ENCODE assay signal across 10 mouse cellular contexts in genomic region chr5:129740976-129741375, GRCm38 (mm10). TPM values are rescaled to one million over a fixed set of nuclear protein-coding genes. Genes with fewer than 3 reads are reported as not detected.
DNase-seq lines count a peak whose midpoint lies in the region; ATAC-seq and TF ChIP-seq lines count a peak whose summit lies in the region.
"Had no signal": no experiment of that assay in that cellular context is flagged by ENCODE, and none has a peak within 500 bp of the region (broad histone marks: within the 10 kb centered on the region; RNA-seq: fewer than 3 reads in every experiment).

No protein-coding gene starts in this region.

- H3K27me3 ChIP-seq in hindbrain, embryonic 11.5 days (ENCODE audit: control insufficient read depth, insufficient read depth, low read length), result no peaks in the 10 kb centered on the region
- H3K27me3 ChIP-seq in hindbrain, embryonic 13.5 days, result no peaks in the 10 kb centered on the region
- no peaks in the 10 kb centered on the region for H3K27me3 ChIP-seq in testis, adult 2 months (ENCODE audit: control insufficient read depth, insufficient read depth, low read length)
- H3K27me3 ChIP-seq: neural tube, embryonic 13.5 days had no signal

- no peaks in the 10 kb centered on the region for H3K4me1 ChIP-seq in hindbrain, embryonic 11.5 days (replicated peaks; ENCODE audit: control insufficient read depth, insufficient read depth, low read length)
- H3K4me1 ChIP-seq in hindbrain, embryonic 13.5 days (replicated peaks), result no peaks in the 10 kb centered on the region
- no peaks in the 10 kb centered on the region for H3K4me1 ChIP-seq in testis, adult 2 months (ENCODE audit: control insufficient read depth, insufficient read depth, low read length)
- H3K4me1 ChIP-seq: neural tube, embryonic 13.5 days had no signal

- H3K4me3 ChIP-seq in hindbrain, embryonic 11.5 days (ENCODE audit: low read depth, low read length), result no peak overlapping the region
- H3K4me3 ChIP-seq in hindbrain, embryonic 13.5 days, result no peak overlapping the region
- H3K4me3 ChIP-seq in testis, adult 2 months (ENCODE audit: control insufficient read depth, low read depth, low read length), result no peak overlapping the region
- H3K4me3 ChIP-seq: neural tube, embryonic 13.5 days had no signal

- ATAC-seq in hindbrain, embryonic 11.5 days (ENCODE audit: low FRiP score), result no peak
- ATAC-seq in hindbrain, embryonic 13.5 days (ENCODE audit: low FRiP score), result no peak
- ATAC-seq in megakaryocyte progenitor cell, adult 5-6 weeks (replicated peaks; ENCODE audit: poor library complexity), result peak; percentile 83

- intact Hi-C loops in left cerebral cortex, postnatal 36 days (cut with DNase I), result no loop called here

- H3K4me2 ChIP-seq in hindbrain, embryonic 11.5 days (replicated peaks; ENCODE audit: low read depth, low read length), result no peak overlapping the region
- H3K4me2 ChIP-seq in hindbrain, embryonic 13.5 days, result no peak overlapping the region
- H3K4me2 ChIP-seq: neural tube, embryonic 13.5 days had no signal

- WGBS in hindbrain, embryonic 11.5 days, result 100% methylated on average over 1 of the region's 1 CpGs
- 94% methylated on average over 1 of the region's 1 CpGs for WGBS in hindbrain, embryonic 13.5 days

- 0 out of 2 replicates have a peak, but pooled peaks have one; percentile 7 for TF ChIP-seq CTCF in testis, adult 2 months (IDR thresholded peaks at IDR 0.05; ENCODE audit: control insufficient read depth, insufficient read depth, insufficient replicate concordance, low read depth, low read length)
- peak; percentile 49; the same call in 1 of the 2 replicates for TF ChIP-seq CTCF in brain, embryonic 14.5 days (IDR thresholded peaks at IDR 0.05; ENCODE audit: borderline replicate concordance, extremely low read depth, insufficient read depth, insufficient read length)

- peak; percentile 58 for DNase-seq in hindbrain, embryonic 11.5 days (ENCODE audit: low spot score)
- DNase-seq in testis, postnatal 14 days (ENCODE audit: low spot score), result no peak
- DNase-seq in brain, embryonic 14.5 days (ENCODE audit: low read depth), result peak; percentile 51
- DNase-seq in ovary, postnatal 36 days (ENCODE audit: low spot score), result no peak
- DNase-seq in left cerebral cortex, postnatal 36 days (ENCODE audit: low spot score in 2 of 2), result no peak

- no peaks in the 10 kb centered on the region for H3K9me3 ChIP-seq in hindbrain, embryonic 11.5 days (ENCODE audit: control insufficient read depth, low read length)
- no peaks in the 10 kb centered on the region for H3K9me3 ChIP-seq in hindbrain, embryonic 13.5 days
- H3K9me3 ChIP-seq: neural tube, embryonic 13.5 days had no signal

- no peaks in the 10 kb centered on the region for H3K36me3 ChIP-seq in hindbrain, embryonic 11.5 days (ENCODE audit: control insufficient read depth, insufficient read depth, low read length)
- H3K36me3 ChIP-seq in hindbrain, embryonic 13.5 days, result peaks cover 46% of the 10 kb centered on the region
- no peaks in the 10 kb centered on the region for H3K36me3 ChIP-seq in testis, adult 2 months (ENCODE audit: control insufficient read depth, insufficient read depth, low read length)

- H3K27ac ChIP-seq in hindbrain, embryonic 11.5 days (ENCODE audit: low read depth, low read length), result no peak overlapping the region
- no peak overlapping the region for H3K27ac ChIP-seq in hindbrain, embryonic 13.5 days
- no peak overlapping the region for H3K27ac ChIP-seq in testis, adult 2 months (ENCODE audit: control insufficient read depth, insufficient read depth, low read depth, low read length)
- H3K27ac ChIP-seq: neural tube, embryonic 13.5 days had no signal

- no peak overlapping the region for H3K9ac ChIP-seq in hindbrain, embryonic 11.5 days (ENCODE audit: low read depth, low read length)
- H3K9ac ChIP-seq in hindbrain, embryonic 13.5 days, result no peak overlapping the region
- H3K9ac ChIP-seq: neural tube, embryonic 13.5 days had no signal

- no peak for TF ChIP-seq POLR2A in testis, adult 2 months (IDR thresholded peaks at IDR 0.05; ENCODE audit: control insufficient read depth, low read depth, low read length)
- no peak for TF ChIP-seq POLR2A in brain, embryonic 14.5 days (IDR thresholded peaks at IDR 0.05; ENCODE audit: borderline replicate concordance, extremely low read depth, insufficient read depth, insufficient read length, poor library complexity, severe bottlenecking)

RNA-seq across cellular contexts. Expression of gene Nipsnap2, which starts 16.1 kb away (rescaled TPM):
- 82.1 and 85.7 TPM in 2 replicates for polyA plus RNA-seq in hindbrain, embryonic 11.5 days (2014; fragmentation: Nextera tagmentation; extraction: Ambion mirVana)
- 89.1 and 95.3 TPM in 2 replicates for polyA plus RNA-seq in hindbrain, embryonic 13.5 days (2015; fragmentation: Nextera tagmentation; extraction: Ambion mirVana)
- 14.8 and 15.6 TPM in 2 replicates for polyA plus RNA-seq in testis, adult 2 months (2012; rRNA removed)
- polyA plus RNA-seq in brain, embryonic 14.5 days (2012; rRNA removed), result 66.5 and 68.8 TPM in 2 replicates
- total RNA-seq in megakaryocyte progenitor cell, adult 5-6 weeks (2015), result 25.5 and 30.3 TPM in 2 replicates
- total RNA-seq in megakaryocyte progenitor cell, adult 5-6 weeks (2017), result 26.3 and 26.9 TPM in 2 replicates
- total RNA-seq in left cerebral cortex, postnatal 36 days (2021), result 10 to 100 TPM; 78.8 to 80.8 TPM

RNA-seq across cellular contexts. Expression of gene Mrps17, which starts 25.7 kb away (rescaled TPM):
- polyA plus RNA-seq in hindbrain, embryonic 11.5 days (2014; fragmentation: Nextera tagmentation; extraction: Ambion mirVana), result 167 and 186 TPM in 2 replicates
- polyA plus RNA-seq in hindbrain, embryonic 13.5 days (2015; fragmentation: Nextera tagmentation; extraction: Ambion mirVana), result 168 and 174 TPM in 2 replicates
- polyA plus RNA-seq in testis, adult 2 months (2012; rRNA removed), result 44.4 and 62.7 TPM in 2 replicates
- 116 and 127 TPM in 2 replicates for polyA plus RNA-seq in brain, embryonic 14.5 days (2012; rRNA removed)
- 156 and 202 TPM in 2 replicates for total RNA-seq in megakaryocyte progenitor cell, adult 5-6 weeks (2015)
- 130 and 149 TPM in 2 replicates for total RNA-seq in megakaryocyte progenitor cell, adult 5-6 weeks (2017)
- total RNA-seq in left cerebral cortex, postnatal 36 days (2021), result 10 to 100 TPM; 73.6 to 77.1 TPM

RNA-seq across cellular contexts. Expression of gene Sept14, which starts 32.7 kb away (rescaled TPM):
- not detected in 2 replicates for polyA plus RNA-seq in hindbrain, embryonic 11.5 days (2014; fragmentation: Nextera tagmentation; extraction: Ambion mirVana)
- polyA plus RNA-seq in hindbrain, embryonic 13.5 days (2015; fragmentation: Nextera tagmentation; extraction: Ambion mirVana), result not detected in 2 replicates
- 5.7 and 10.6 TPM in 2 replicates for polyA plus RNA-seq in testis, adult 2 months (2012; rRNA removed)
- polyA plus RNA-seq in brain, embryonic 14.5 days (2012; rRNA removed), result not detected in 2 replicates
- not detected in 2 replicates for total RNA-seq in megakaryocyte progenitor cell, adult 5-6 weeks (2015)
- not detected in 2 replicates for total RNA-seq in megakaryocyte progenitor cell, adult 5-6 weeks (2017)
- not detected for total RNA-seq in left cerebral cortex, postnatal 36 days (2021)
- total RNA-seq: layer of hippocampus, postnatal 25 days had no signal
- polyA plus RNA-seq: neural tube, embryonic 13.5 days had no signal

RNA-seq across cellular contexts. Expression of gene Psph, which starts 46.3 kb away (rescaled TPM):
- 39.8 and 40.0 TPM in 2 replicates for polyA plus RNA-seq in hindbrain, embryonic 11.5 days (2014; fragmentation: Nextera tagmentation; extraction: Ambion mirVana)
- 34.3 and 38.5 TPM in 2 replicates for polyA plus RNA-seq in hindbrain, embryonic 13.5 days (2015; fragmentation: Nextera tagmentation; extraction: Ambion mirVana)
- 14.3 and 20.9 TPM in 2 replicates for polyA plus RNA-seq in testis, adult 2 months (2012; rRNA removed)
- polyA plus RNA-seq in brain, embryonic 14.5 days (2012; rRNA removed), result 16.6 and 21.7 TPM in 2 replicates
- 30.4 and 30.5 TPM in 2 replicates for total RNA-seq in megakaryocyte progenitor cell, adult 5-6 weeks (2015)
- 22.8 and 24.3 TPM in 2 replicates for total RNA-seq in megakaryocyte progenitor cell, adult 5-6 weeks (2017)
- 10 to 100 TPM; 21.6 to 23.2 TPM for total RNA-seq in left cerebral cortex, postnatal 36 days (2021)

Comparison
In these comparisons a context has a peak if more than half of its experiments do, and no peak if none do; other contexts are left out.
1. DNase-seq: peak in hindbrain, embryonic 11.5 days (single experiment) and brain, embryonic 14.5 days (single experiment); none in testis, postnatal 14 days (single experiment), ovary, postnatal 36 days (single experiment) and left cerebral cortex, postnatal 36 days (0 of 2).